Mouse (Mus musculus) liver, embryonic 16.5 days (tissue): ENCODE measurements around the gene Klf13. TPM values are rescaled to one million over a fixed set of nuclear protein-coding genes. Genes with fewer than 3 reads are reported as not detected.
A peak's percentile ranks its signal among the peaks of the same experiment; 100 is the strongest.

Experiments used
- ATAC-seq: fragments of 200-750 bp; cut with Nextera tagmentation; 2 replicates; pipeline ENCODE4 v1.8.0; 2017; ENCODE audit warnings: low read depth, mild to moderate bottlenecking, moderate number of reproducible peaks, moderate library complexity
- H3K27ac ChIP-seq: fragments of 300-500 bp; sonication (generic); 2 replicates; pipeline ENCODE4 v1.5.1; 2014; ENCODE audit warnings: mild to moderate bottlenecking, low read length
- H3K27me3 ChIP-seq: fragments of 300-500 bp; sonication (generic); 2 replicates; pipeline ENCODE4 v1.6.1; 2014; ENCODE audit warnings: low read depth, low read length, mixed read lengths; ENCODE audit not compliant: control insufficient read depth, insufficient read depth
- H3K36me3 ChIP-seq: fragments of 300-500 bp; sonication (generic); 2 replicates; pipeline ENCODE4 v1.6.1; 2014; ENCODE audit warnings: mild to moderate bottlenecking; ENCODE audit not compliant: control insufficient read depth, insufficient read depth
- H3K4me1 ChIP-seq: fragments of 300-500 bp; sonication (generic); 2 replicates; pipeline ENCODE4 v1.6.1; 2014; ENCODE audit warnings: low read depth, low read length, mixed read lengths; ENCODE audit not compliant: control insufficient read depth
- H3K4me2 ChIP-seq: fragments of 300-500 bp; sonication (generic); 2 replicates; pipeline ENCODE4 v1.6.1; 2014; ENCODE audit warnings: low read depth, low read length, mixed read lengths
- H3K4me3 ChIP-seq: fragments of 300-500 bp; sonication (generic); 2 replicates; pipeline ENCODE4 v1.5.1; 2014; ENCODE audit warnings: low read depth, mild to moderate bottlenecking, low read length
- H3K9ac ChIP-seq: fragments of 300-500 bp; sonication (generic); 2 replicates; pipeline ENCODE4 v1.6.1; 2014; ENCODE audit warnings: low read depth, low read length
- H3K9me3 ChIP-seq: fragments of 300-500 bp; sonication (generic); replicated peaks from 2 replicates; pipeline ENCODE4 v1.6.1; 2016; ENCODE audit warnings: low read length; ENCODE audit not compliant: control insufficient read depth
- WGBS: fragments of 180-500 bp; shearing (Covaris S2); extraction: QIAGEN DNeasy Blood & Tissue Kit; methylation state at CpG from one replicate; pipeline ENCODE4 v1.1.7; 2014; ENCODE audit not compliant: insufficient replicate concordance; 5-methylcytosine and 5-hydroxymethylcytosine counted together
- polyA plus RNA-seq: library from polyadenylated mRNA; unstranded; fragments of >200 nt; fragmentation: Nextera tagmentation; extraction: Ambion mirVana; gene quantifications from 2 replicates; pipeline ENCODE4 v1.2.1, GENCODE M21; 2015

The Klf13 gene
- polyA plus RNA-seq, 1 experiment from 2014 or later: 16.6 TPM

DNA sequence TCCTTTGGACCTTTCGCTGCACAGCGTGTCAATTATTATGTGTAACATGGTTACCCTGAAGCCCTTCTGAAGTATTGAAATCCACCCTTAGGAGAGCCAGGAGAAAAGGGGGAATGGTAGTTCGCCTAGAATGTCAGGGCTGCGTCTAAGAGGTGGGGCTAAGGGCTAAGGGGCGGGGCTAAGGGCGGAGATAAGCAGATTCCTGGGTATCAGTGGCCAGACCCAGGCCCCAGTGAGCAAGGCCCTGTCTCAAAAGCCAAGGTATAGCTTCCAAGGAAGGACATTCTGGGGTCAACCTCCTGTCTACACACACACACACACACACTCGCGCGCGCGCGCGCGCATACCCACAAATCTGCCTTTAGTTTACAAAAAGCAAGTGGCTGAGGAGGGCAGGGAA lies 61.1 kb downstream of the Klf13 start:
- Histone ChIP-seq H3K27me3 (no peaks in the 10 kb centered on the region), H3K4me3 (no peak overlapping the region), H3K27ac (no peak overlapping the region), H3K4me2 (no peak overlapping the region), H3K9me3 (no peaks in the 10 kb centered on the region), H3K36me3 (no peaks in the 10 kb centered on the region), H3K9ac (no peak overlapping the region), H3K4me1 (no peaks in the 10 kb centered on the region)
- 32% methylated on average over 14 of the region's 14 CpGs for WGBS
- ATAC-seq: peak; percentile 13; the same call in 1 of the 2 replicates

DNA sequence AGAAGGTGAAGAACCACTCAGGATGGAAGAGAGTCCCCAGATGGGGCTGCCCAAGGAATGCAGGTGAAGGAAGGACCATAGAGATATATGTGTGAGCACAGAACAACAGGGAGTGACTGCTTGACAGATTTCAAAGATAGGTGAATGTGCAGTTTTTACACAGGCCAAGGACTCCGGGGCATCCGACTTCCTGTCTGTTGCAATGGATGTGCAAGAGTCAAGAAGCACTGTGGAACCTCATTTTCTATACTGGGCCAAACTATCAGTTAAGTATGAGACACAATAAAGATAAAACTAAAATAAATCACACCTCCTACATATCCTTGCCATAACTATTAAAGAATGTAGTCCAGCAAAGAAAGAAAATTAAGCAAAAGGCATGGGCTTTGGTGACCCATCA lies 62.1 kb downstream of the Klf13 start:
- Histone ChIP-seq H3K9me3 (no peaks in the 10 kb centered on the region), H3K36me3 (no peaks in the 10 kb centered on the region), H3K4me3 (no peak overlapping the region), H3K4me1 (no peaks in the 10 kb centered on the region), H3K4me2 (no peak overlapping the region), H3K27me3 (no peaks in the 10 kb centered on the region), H3K27ac (no peak overlapping the region), H3K9ac (no peak overlapping the region)
- ATAC-seq: no peak
- 29% methylated on average over 2 of the region's 2 CpGs for WGBS

DNA sequence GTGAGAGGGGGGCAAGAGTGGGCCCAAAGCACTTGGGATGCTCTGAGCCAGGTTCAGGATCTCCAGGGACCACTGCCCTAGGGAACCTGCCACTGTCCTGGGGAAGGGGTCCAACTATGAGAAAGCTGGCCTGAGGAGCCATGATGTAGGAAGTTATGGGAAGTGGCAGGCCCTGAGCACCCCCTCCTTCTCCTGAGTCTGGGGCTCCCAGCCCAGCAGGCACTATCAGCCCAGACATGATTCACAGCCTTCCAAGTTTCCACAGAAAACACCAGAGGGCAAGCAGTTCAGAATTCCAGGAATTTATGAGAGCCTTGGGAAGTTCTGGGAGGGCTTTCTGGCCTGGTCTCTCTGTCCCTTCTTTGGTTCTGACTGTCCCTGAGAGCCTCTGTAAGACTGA lies 63.0 kb downstream of the Klf13 start:
- Histone ChIP-seq H3K27me3 (no peaks in the 10 kb centered on the region), H3K36me3 (no peaks in the 10 kb centered on the region), H3K4me1 (no peaks in the 10 kb centered on the region), H3K27ac (no peak overlapping the region), H3K4me2 (no peak overlapping the region), H3K9ac (no peak overlapping the region), H3K9me3 (no peaks in the 10 kb centered on the region), H3K4me3 (no peak overlapping the region)
- ATAC-seq: no peak

DNA sequence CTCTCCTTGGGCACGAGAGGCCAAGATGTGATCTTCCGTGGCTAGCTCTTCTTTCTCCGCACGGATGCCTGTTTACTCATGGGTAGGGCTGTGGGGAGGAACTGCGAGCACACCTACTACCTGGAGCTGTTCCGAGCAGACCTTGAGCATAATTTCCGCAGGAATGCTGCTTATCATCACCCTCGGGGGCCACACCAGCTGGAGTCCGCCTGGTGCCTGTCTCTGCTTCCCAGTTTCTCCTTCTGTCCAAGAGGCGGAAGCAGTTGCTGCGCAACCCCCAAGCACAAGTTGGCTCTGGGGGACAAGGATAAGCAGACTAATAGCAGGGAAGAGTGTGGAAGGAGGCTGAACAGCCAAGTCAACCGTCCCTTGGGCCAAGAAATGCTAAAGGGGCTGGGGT lies 64.8 kb downstream of the Klf13 start:
- Histone ChIP-seq H3K4me2 (no peak overlapping the region), H3K27ac (no peak overlapping the region)
- no peak for ATAC-seq

DNA sequence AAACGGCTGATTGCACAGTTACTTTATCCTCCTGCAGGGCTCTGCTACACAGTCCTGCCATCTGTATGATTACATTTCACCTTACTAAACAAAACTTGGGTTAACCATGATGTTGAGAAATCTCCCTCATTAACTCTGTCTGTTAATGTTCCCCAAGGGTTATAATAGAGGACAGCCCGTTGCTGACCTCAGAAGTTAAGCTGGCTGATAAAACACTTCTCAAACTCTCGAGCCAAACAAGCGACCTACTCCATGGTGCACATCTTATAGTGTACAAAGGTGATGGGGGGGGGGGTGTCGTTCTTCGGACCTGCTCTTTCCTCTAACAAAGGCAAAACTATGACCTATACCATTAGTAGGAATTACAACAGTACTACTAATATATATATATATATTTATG lies 67.0 kb downstream of the Klf13 start:
- Histone ChIP-seq H3K9ac (no peak overlapping the region), H3K4me1 (no peaks in the 10 kb centered on the region), H3K4me2 (no peak overlapping the region), H3K4me3 (no peak overlapping the region), H3K27me3 (no peaks in the 10 kb centered on the region), H3K9me3 (no peaks in the 10 kb centered on the region), H3K36me3 (no peaks in the 10 kb centered on the region), H3K27ac (no peak overlapping the region)
- 59% methylated on average over 6 of the region's 6 CpGs for WGBS
- ATAC-seq: no peak

More for the DNA sequence above, 64.8 kb downstream of the Klf13 start:
- WGBS: 47% methylated on average over 12 of the region's 12 CpGs
- no peak overlapping the region for H3K9ac ChIP-seq
- H3K36me3 ChIP-seq: no peaks in the 10 kb centered on the region
- H3K4me1 ChIP-seq: no peaks in the 10 kb centered on the region
- no peak overlapping the region for H3K4me3 ChIP-seq
- H3K27me3 ChIP-seq: no peaks in the 10 kb centered on the region
- H3K9me3 ChIP-seq: no peaks in the 10 kb centered on the region

DNA sequence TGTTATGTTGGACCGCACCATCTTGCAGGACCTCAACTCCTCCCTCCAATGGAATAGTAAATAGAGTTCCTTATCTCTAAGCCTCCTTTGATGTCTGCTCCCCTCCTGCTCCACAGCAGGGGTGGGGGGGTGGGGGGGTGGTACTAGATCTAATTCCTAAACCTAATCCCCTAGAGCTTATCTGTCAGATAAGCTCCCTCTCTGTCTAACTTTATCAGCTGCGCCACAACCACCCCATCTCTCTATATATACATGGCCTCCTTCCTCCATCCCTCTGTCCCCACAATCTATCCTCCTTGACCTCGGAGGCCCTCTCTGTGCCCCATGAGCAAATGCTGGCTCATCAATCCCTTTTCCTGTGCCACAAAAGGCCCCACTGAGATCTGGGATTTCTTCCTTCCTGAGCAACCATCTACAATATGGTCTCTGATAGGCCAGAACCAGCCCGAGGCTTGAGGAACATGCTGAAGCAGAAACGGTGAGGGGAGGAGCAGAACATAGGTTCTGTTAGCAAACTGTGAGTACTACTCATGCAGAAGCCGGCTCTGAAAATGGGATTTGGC lies 70.3 kb downstream of the Klf13 start:
- H3K9ac ChIP-seq: no peak overlapping the region

DNA sequence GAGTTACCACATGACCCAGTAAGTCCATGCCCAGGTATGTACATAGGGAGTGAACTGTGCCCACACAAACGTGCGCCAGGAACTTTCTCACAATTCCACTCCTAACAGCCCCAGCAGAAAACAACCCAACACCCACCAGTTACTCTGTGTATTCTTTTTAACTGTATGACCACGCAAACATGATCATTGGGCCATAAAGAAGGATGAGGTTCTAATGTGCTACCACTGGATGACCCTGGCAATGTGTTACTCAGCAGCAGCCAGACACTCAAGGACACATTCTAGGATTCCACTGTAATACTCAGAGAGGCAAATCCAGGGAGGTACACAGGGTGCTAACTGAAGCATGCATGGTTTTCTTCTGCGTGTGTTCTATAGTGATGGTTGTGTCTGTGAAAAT lies 72.8 kb downstream of the Klf13 start:
- H3K9ac ChIP-seq: no peak overlapping the region
- H3K27ac ChIP-seq: no peak overlapping the region
- no peak overlapping the region for H3K4me2 ChIP-seq
- H3K9me3 ChIP-seq: no peaks in the 10 kb centered on the region
- no peaks in the 10 kb centered on the region for H3K27me3 ChIP-seq
- WGBS: 60% methylated on average over 4 of the region's 4 CpGs
- ATAC-seq: no peak
- H3K4me1 ChIP-seq: no peaks in the 10 kb centered on the region
- no peak overlapping the region for H3K4me3 ChIP-seq
- no peaks in the 10 kb centered on the region for H3K36me3 ChIP-seq

More for the DNA sequence above, 70.3 kb downstream of the Klf13 start:
- WGBS: 34% methylated on average over 6 of the region's 6 CpGs
- Histone ChIP-seq H3K27me3 (no peaks in the 10 kb centered on the region), H3K4me3 (no peak overlapping the region), H3K27ac (no peak overlapping the region), H3K4me2 (no peak overlapping the region), H3K36me3 (no peaks in the 10 kb centered on the region), H3K9me3 (no peaks in the 10 kb centered on the region), H3K4me1 (no peaks in the 10 kb centered on the region)
- no peak for ATAC-seq

DNA sequence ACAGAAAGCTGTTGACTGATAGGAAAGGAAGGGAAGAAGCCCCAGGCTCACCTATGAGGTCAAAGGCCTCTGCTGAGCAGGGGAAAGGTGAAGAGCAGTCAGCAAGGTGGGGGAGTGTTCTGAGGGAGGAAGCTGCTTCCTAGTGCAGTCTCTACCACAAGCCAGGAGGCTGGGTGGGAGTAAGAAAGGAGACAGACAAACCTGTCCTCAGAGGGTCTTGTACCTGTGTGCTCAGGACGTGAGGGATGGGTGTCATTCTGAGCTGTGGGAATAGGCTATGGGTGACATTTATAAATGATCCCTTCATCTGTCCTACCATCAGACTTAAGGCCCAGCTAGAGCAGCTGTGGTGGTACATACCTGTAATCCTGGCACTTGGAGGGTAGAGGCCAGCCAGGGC lies 75.7 kb downstream of the Klf13 start:
- Histone ChIP-seq H3K27me3 (no peaks in the 10 kb centered on the region), H3K4me3 (no peak overlapping the region), H3K4me1 (peaks cover 5% of the 10 kb centered on the region), H3K27ac (no peak overlapping the region), H3K9me3 (no peaks in the 10 kb centered on the region), H3K4me2 (no peak overlapping the region), H3K9ac (no peak overlapping the region), H3K36me3 (no peaks in the 10 kb centered on the region)
- ATAC-seq: no peak
- 38% methylated on average over 1 of the region's 1 CpGs for WGBS

GRCm38 (mm10) chr7:63861123-63861522 lies 77.6 kb downstream of the Klf13 start:
- no peak overlapping the region for H3K9ac ChIP-seq
- no peaks in the 10 kb centered on the region for H3K9me3 ChIP-seq
- WGBS: 57% methylated on average over 6 of the region's 6 CpGs
- ATAC-seq: no peak
- H3K36me3 ChIP-seq: no peaks in the 10 kb centered on the region
- H3K27ac ChIP-seq: no peak overlapping the region
- H3K4me2 ChIP-seq: no peak overlapping the region
- no peaks in the 10 kb centered on the region for H3K27me3 ChIP-seq
- no peak overlapping the region for H3K4me3 ChIP-seq
- peaks cover 5% of the 10 kb centered on the region for H3K4me1 ChIP-seq
